Comparison of ENCODE assay signal across 25 mouse cellular contexts in the genomic region with DNA sequence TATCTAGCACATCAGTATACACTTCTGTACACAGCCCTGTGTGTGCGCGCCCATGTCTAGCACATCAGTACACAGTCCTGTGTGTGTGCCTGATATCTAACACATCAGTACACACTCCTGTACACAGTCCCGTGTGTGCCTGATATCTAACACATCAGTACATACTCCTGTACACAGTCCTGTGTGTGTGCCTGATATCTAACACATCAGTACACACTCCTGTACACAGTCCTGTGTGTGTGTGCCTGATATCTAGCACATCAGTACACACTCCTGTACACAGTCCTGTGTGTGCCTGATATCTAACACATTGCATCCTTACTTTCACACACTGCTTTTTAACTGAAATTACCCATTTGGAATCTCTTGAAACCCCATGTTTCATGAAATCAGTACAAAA.
"Had no signal": no experiment of that assay in that cellular context is flagged by ENCODE, and none has a peak within 500 bp of the region (broad histone marks: within the 10 kb centered on the region; RNA-seq: fewer than 3 reads in every experiment).

No protein-coding gene starts in this region.

- H3K27me3 ChIP-seq: heart, embryonic 13.5 days; heart, embryonic 15.5 days; hindbrain, embryonic 13.5 days; hindbrain, embryonic 15.5 days; kidney, embryonic 15.5 days; limb, embryonic 13.5 days; limb, embryonic 15.5 days; liver, embryonic 15.5 days had no signal

- H3K4me2 ChIP-seq: heart, embryonic 11.5 days; heart, embryonic 13.5 days; heart, embryonic 15.5 days; hindbrain, embryonic 13.5 days; hindbrain, embryonic 15.5 days; kidney, embryonic 15.5 days; limb, embryonic 13.5 days; limb, embryonic 15.5 days; liver, embryonic 15.5 days had no signal

- H3K4me1 ChIP-seq: heart, embryonic 13.5 days; heart, embryonic 15.5 days; hindbrain, embryonic 13.5 days; hindbrain, embryonic 15.5 days; kidney, embryonic 15.5 days; limb, embryonic 13.5 days; limb, embryonic 15.5 days; liver, embryonic 15.5 days had no signal

- H3K9ac ChIP-seq: forebrain, postnatal 0 days; heart, embryonic 13.5 days; heart, embryonic 15.5 days; hindbrain, embryonic 13.5 days; hindbrain, embryonic 15.5 days; kidney, embryonic 15.5 days; limb, embryonic 13.5 days; limb, embryonic 15.5 days; liver, embryonic 15.5 days had no signal

- H3K27ac ChIP-seq: heart, adult 2 months; heart, embryonic 13.5 days; heart, embryonic 15.5 days; hindbrain, embryonic 13.5 days; hindbrain, embryonic 15.5 days; hindbrain, postnatal 0 days; kidney, embryonic 15.5 days; limb, embryonic 13.5 days; limb, embryonic 15.5 days; liver, embryonic 15.5 days had no signal

- H3K36me3 ChIP-seq: heart, embryonic 15.5 days; hindbrain, embryonic 13.5 days; hindbrain, embryonic 15.5 days; kidney, embryonic 15.5 days; liver, embryonic 15.5 days had no signal

- ATAC-seq: forebrain, postnatal 0 days; hindbrain, postnatal 0 days; intestine, embryonic 16.5 days had no signal

- DNase-seq: forebrain, postnatal 0 days; gastrocnemius, postnatal 14 days; gastrocnemius, postnatal 36 days; heart, adult 11 months; heart, adult 2 months; heart, postnatal 14 days; heart, postnatal 36 days; kidney, adult 11 months; kidney, adult 2 months; kidney, adult 9 months; kidney, postnatal 14 days; kidney, postnatal 36 days; layer of hippocampus, adult 9-11 months; layer of hippocampus, postnatal 36 days had no signal

- H3K4me3 ChIP-seq: heart, adult 2 months; heart, embryonic 13.5 days; heart, embryonic 15.5 days; hindbrain, embryonic 13.5 days; hindbrain, embryonic 15.5 days; kidney, embryonic 15.5 days; limb, embryonic 13.5 days; limb, embryonic 15.5 days; liver, embryonic 15.5 days had no signal

- H3K9me3 ChIP-seq: heart, embryonic 13.5 days; heart, embryonic 15.5 days; hindbrain, embryonic 13.5 days; hindbrain, embryonic 15.5 days; kidney, embryonic 15.5 days; limb, embryonic 13.5 days; limb, embryonic 15.5 days; liver, embryonic 15.5 days had no signal
